Mouse (Mus musculus) hindbrain, embryonic 11.5 days (tissue): ENCODE data around the gene Pafah1b3. TPM values are rescaled to one million over a fixed set of nuclear protein-coding genes. Genes with fewer than 3 reads are reported as not detected.
A peak's percentile ranks its signal among the peaks of the same experiment; 100 is the strongest.

ENCODE experiments used
- ATAC-seq: fragments of 200-750 bp; cut with Nextera tagmentation; 2 replicates; pipeline ENCODE4 v1.8.0; 2017; ENCODE audit warnings: mild to moderate bottlenecking, moderate TSS enrichment, moderate library complexity; ENCODE audit not compliant: low FRiP score
- DNase-seq: peaks from one replicate; pipeline ENCODE4 v3.0.0-alpha.2; 2015; ENCODE audit warnings: low spot score
- H3K27ac ChIP-seq: fragments of 300-500 bp; sonication (generic); 2 replicates; pipeline ENCODE4 v1.5.1; 2014; ENCODE audit warnings: mild to moderate bottlenecking, low read depth, low read length
- H3K27me3 ChIP-seq: fragments of 300-500 bp; sonication (generic); 2 replicates; pipeline ENCODE4 v1.6.1; 2014; ENCODE audit warnings: mild to moderate bottlenecking, low read length, moderate library complexity, mixed read lengths; ENCODE audit not compliant: control insufficient read depth, insufficient read depth
- H3K36me3 ChIP-seq: fragments of 300-500 bp; sonication (generic); 2 replicates; pipeline ENCODE4 v1.6.1; 2014; ENCODE audit warnings: mild to moderate bottlenecking, low read length, moderate library complexity, mixed read lengths; ENCODE audit not compliant: control insufficient read depth, insufficient read depth
- H3K4me1 ChIP-seq: fragments of 300-500 bp; sonication (generic); replicated peaks from 2 replicates; pipeline ENCODE4 v1.6.1; 2014; ENCODE audit warnings: low read length, mixed read lengths; ENCODE audit not compliant: control insufficient read depth, insufficient read depth
- H3K4me2 ChIP-seq: fragments of 300-500 bp; sonication (generic); replicated peaks from 2 replicates; pipeline ENCODE4 v1.6.1; 2014; ENCODE audit warnings: mild to moderate bottlenecking, low read depth, low read length
- H3K4me3 ChIP-seq: fragments of 300-500 bp; sonication (generic); 2 replicates; pipeline ENCODE4 v1.5.1; 2014; ENCODE audit warnings: low read depth, low read length
- H3K9ac ChIP-seq: fragments of 300-500 bp; sonication (generic); 2 replicates; pipeline ENCODE4 v1.6.1; 2014; ENCODE audit warnings: low read depth, low read length
- H3K9me3 ChIP-seq: fragments of 300-500 bp; sonication (generic); 2 replicates; pipeline ENCODE4 v1.6.1; 2016; ENCODE audit warnings: low read length; ENCODE audit not compliant: control insufficient read depth
- WGBS: fragments of 180-500 bp; shearing (Covaris S2); extraction: QIAGEN DNeasy Blood & Tissue Kit; methylation state at CpG from one replicate; pipeline ENCODE4 v1.1.7; 2014; 5-methylcytosine and 5-hydroxymethylcytosine counted together
- polyA plus RNA-seq: library from polyadenylated mRNA; unstranded; fragments of >200 nt; fragmentation: Nextera tagmentation; extraction: Ambion mirVana; gene quantifications from 2 replicates; pipeline ENCODE4 v1.2.1, GENCODE M21; 2014

Gene Pafah1b3
- polyA plus RNA-seq, 1 experiment from 2014 or later, result 335 TPM

DNA sequence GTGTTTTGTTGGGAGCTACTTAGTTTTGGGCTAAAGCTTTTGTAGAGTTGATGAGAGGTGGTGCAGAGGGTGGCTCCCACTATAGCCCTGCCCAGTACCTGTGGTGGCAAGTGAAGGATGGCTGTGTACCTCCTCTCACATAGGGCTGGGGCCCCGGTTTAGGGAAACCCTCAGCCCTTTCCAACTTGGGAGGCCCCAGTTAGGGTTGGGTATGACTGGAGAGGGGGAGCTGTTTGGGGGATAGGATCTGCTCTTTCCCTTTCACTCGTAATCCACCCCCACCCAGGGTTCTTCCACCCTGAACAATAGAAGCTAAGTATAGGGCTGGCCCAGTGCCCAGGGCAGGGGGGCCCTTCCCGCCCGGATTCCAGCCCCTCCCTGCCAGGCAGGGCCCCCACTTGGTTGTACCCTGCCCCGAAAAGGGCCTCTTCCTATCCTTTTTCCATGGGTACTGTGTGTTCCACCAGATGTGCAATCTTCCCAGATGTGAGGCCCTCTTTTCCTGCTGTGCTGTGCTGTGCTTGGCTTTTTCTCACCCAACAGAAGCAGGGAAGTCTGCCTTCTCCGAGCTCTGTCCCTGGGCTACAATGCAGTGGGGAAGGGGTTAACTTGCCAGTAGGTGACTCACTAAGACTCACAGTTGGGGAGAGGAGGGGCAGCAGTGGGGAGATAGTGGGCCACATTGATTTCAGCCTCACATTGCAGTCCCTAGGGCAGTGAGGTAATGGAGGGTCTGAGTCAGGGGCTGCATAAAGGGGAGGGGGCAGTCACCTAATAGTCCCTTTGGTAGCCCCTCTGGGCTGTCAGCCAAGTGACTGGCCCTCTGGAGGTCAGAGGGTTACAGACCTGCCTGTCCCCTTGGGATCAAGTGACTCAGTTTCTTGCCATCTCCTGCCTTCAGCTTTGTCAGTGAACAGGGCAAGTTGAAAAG lies 17.7 kb downstream of the Pafah1b3 start:
- Histone ChIP-seq H3K9me3 (no peaks in the 10 kb centered on the region), H3K27me3 (no peaks in the 10 kb centered on the region), H3K4me3 (peak overlapping the region; percentile 60), H3K4me1 (peaks cover 39% of the 10 kb centered on the region), H3K27ac (peak overlapping the region; percentile 99), H3K36me3 (no peaks in the 10 kb centered on the region), H3K9ac (peak overlapping the region; percentile 81), H3K4me2 (peak overlapping the region; percentile 98)
- DNase-seq (peak; percentile 46), ATAC-seq (peak; percentile 2; the same call in 1 of the 2 replicates)
- 2% methylated on average over 6 of the region's 6 CpGs for WGBS

- Histone ChIP-seq H3K27me3 (no peaks in the 10 kb centered on the region), H3K4me3 (peak overlapping the region; percentile 60), H3K9me3 (no peaks in the 10 kb centered on the region), H3K9ac (peak overlapping the region; percentile 81), H3K4me2 (peak overlapping the region; percentile 98), H3K4me1 (peaks cover 33% of the 10 kb centered on the region), H3K27ac (peak overlapping the region; percentile 99), H3K36me3 (no peaks in the 10 kb centered on the region)
- ATAC-seq, result peak; percentile 68
- WGBS, result 0% methylated on average over 38 of the region's 49 CpGs
- DNase-seq, result peak; percentile 88
Observed at GRCm38 (mm10) chr7:25279076-25279860, 18.5 kb downstream of the Pafah1b3 start.

DNA sequence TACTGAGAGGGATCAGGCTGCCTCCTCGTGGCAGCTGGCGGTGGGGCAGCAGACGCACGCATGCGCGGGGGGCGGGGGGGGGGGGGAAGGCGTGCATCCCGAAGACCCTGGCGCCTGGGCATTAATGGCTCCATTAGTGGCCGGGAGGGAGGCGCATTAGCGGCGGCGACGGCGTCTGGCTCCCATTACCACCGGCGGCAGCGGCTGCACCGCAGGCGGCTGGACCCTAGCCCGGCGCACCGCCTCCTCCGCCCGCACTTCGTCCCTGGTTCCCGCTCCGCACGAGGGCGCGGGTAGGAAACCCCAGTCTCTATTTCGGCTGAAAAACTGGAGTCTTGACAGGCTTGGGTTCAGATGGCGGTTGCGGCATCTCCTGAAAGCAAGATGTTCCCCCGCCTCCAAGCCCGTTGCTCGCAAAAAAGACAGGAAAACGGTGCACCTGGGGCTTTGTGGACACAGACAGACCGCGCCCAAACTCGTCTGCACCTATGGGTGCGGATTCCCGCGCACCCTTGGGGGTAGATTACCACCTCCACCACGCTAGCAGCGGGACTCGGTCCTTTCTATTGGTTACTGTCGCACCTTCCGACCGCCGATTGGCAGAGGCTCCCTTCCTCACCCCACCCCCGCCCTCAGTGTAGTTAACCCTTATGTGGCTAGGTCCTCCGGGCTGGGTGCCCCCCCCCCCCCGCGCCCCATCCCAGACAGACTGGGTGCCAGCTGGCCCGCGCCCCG lies 19.3 kb downstream of the Pafah1b3 start:
- Histone ChIP-seq H3K4me3 (peak overlapping the region; percentile 60), H3K27ac (peak overlapping the region; percentile 99), H3K36me3 (no peaks in the 10 kb centered on the region), H3K27me3 (no peaks in the 10 kb centered on the region), H3K4me1 (peaks cover 26% of the 10 kb centered on the region), H3K9ac (peak overlapping the region; percentile 81), H3K9me3 (no peaks in the 10 kb centered on the region), H3K4me2 (peak overlapping the region; percentile 98)
- WGBS, result under 1% methylated on average over 53 of the region's 60 CpGs
- DNase-seq (peak; percentile 86), ATAC-seq (peak; percentile 76)

GRCm38 (mm10) chr7:25277998-25278340 lies 19.8 kb downstream of the Pafah1b3 start:
- Histone ChIP-seq H3K4me2 (peak overlapping the region; percentile 98), H3K9me3 (no peaks in the 10 kb centered on the region), H3K4me1 (peaks cover 22% of the 10 kb centered on the region), H3K36me3 (no peaks in the 10 kb centered on the region), H3K27me3 (no peaks in the 10 kb centered on the region), H3K4me3 (peak overlapping the region; percentile 60), H3K9ac (no peak overlapping the region), H3K27ac (no peak overlapping the region; the same call in 1 of the 2 replicates)
- ATAC-seq, result no peak
- DNase-seq, result no peak
- WGBS, result 19% methylated on average over 4 of the region's 4 CpGs

DNA sequence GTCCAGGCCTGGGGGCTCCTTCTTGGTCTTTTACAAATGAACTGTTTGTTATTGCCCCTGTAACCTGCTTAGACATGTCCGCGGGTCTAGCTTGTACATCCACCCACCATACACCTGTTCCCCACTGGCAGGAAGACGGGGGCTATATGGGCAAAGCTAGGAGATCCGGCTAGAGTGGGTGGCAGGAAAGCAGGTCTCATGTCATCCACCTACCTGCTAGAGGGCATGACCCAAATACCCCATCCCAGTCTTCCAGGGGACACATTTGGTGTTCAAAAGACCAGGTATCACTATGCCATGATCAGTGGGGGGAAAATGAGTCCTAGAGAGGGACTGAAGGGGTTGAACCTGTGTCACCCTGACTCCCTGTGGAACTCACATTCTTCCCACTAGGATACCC lies 20.4 kb downstream of the Pafah1b3 start:
- ATAC-seq (no peak), DNase-seq (no peak)
- Histone ChIP-seq H3K4me1 (peaks cover 22% of the 10 kb centered on the region), H3K27me3 (no peaks in the 10 kb centered on the region), H3K4me2 (no peak overlapping the region), H3K9me3 (no peaks in the 10 kb centered on the region), H3K9ac (no peak overlapping the region), H3K4me3 (no peak overlapping the region), H3K36me3 (no peaks in the 10 kb centered on the region), H3K27ac (no peak overlapping the region)
- 89% methylated on average over 4 of the region's 4 CpGs for WGBS

DNA sequence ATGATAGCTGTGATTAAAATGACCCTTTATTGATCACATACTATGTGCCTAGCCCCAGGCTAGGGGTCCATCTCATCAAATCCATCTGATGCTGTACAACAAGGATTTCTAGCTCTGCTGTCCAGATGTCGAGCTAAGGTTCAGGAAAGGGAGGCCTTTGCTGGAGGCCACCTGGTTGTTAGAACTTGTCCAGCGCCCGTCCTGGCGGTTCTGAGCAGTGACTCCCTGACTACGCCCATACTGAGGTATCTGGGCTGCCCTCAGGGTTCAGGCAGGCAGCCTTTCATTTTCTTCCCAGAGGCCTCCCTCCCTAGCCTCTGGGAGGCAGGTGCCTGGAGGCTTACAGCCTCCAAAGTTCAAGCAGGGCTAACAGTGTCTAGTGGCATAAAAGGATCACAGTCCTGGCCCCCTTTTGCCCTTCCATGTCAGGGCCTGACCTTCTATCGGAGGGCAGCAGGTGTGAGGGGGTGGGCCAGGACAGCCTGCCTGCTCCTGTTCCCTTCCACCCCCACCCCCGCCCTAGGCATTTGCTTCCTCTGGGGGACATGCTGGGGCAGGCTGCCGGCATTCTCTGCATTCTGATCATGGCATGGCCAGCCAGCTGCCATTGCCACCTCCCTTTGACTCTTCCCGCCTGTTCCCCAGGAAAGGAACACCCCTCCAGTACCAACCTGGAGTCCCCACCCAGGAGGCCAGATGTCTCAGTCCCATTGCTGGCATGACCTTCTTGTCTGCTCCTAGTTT lies 22.1 kb downstream of the Pafah1b3 start:
- Histone ChIP-seq H3K27ac (no peak overlapping the region), H3K36me3 (no peaks in the 10 kb centered on the region), H3K4me1 (peaks cover 17% of the 10 kb centered on the region), H3K27me3 (no peaks in the 10 kb centered on the region), H3K4me3 (no peak overlapping the region), H3K4me2 (no peak overlapping the region), H3K9me3 (no peaks in the 10 kb centered on the region), H3K9ac (no peak overlapping the region; the same call in 1 of the 2 replicates)
- no peak for ATAC-seq
- DNase-seq, result no peak
- 61% methylated on average over 9 of the region's 9 CpGs for WGBS

GRCm38 (mm10) chr7:25274996-25275395 lies 22.8 kb downstream of the Pafah1b3 start:
- peaks cover 10% of the 10 kb centered on the region for H3K4me1 ChIP-seq
- WGBS, result 91% methylated on average over 3 of the region's 3 CpGs
- no peaks in the 10 kb centered on the region for H3K9me3 ChIP-seq
- H3K27me3 ChIP-seq, result no peaks in the 10 kb centered on the region
- DNase-seq (no peak), ATAC-seq (no peak)
- H3K36me3 ChIP-seq, result no peaks in the 10 kb centered on the region
- H3K4me2 ChIP-seq, result no peak overlapping the region
- H3K9ac ChIP-seq, result no peak overlapping the region; the same call in 1 of the 2 replicates
- no peak overlapping the region for H3K27ac ChIP-seq
- H3K4me3 ChIP-seq, result no peak overlapping the region

DNA sequence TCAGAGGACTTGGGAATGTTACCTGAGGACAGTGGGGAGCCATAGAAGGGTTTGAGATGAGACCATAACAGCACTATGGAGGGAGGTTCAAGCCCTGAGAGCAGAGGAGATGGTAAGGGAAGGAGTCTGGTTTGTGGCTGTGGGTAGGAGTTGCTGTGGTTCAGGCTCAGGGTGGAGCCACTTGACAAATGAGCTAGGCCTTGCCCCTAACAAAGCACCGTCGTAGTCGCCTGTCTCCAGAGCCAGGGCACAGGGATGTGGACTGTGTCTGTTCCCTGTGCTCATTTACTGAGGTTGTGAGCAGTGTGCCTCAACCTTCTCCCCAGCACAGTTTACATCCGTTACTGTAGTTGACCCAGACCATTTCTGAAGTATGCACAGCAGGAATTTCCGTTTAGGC lies 23.2 kb downstream of the Pafah1b3 start:
- DNase-seq, result no peak
- Histone ChIP-seq H3K9me3 (no peaks in the 10 kb centered on the region), H3K4me3 (no peak overlapping the region), H3K4me1 (peaks cover 8% of the 10 kb centered on the region), H3K36me3 (no peaks in the 10 kb centered on the region), H3K4me2 (no peak overlapping the region), H3K9ac (peak overlapping the region; percentile 4; the same call in 1 of the 2 replicates), H3K27ac (no peak overlapping the region), H3K27me3 (no peaks in the 10 kb centered on the region)
- 70% methylated on average over 5 of the region's 5 CpGs for WGBS
- ATAC-seq, result no peak
